Mouse (Mus musculus): ENCODE results near the gene Aff3. TPM values are rescaled to one million over a fixed set of nuclear protein-coding genes. Genes with fewer than 3 reads are reported as not detected.

Gene Aff3
- polyA plus RNA-seq, 1 experiment from 2014 or later, result 1.9 TPM

DNA sequence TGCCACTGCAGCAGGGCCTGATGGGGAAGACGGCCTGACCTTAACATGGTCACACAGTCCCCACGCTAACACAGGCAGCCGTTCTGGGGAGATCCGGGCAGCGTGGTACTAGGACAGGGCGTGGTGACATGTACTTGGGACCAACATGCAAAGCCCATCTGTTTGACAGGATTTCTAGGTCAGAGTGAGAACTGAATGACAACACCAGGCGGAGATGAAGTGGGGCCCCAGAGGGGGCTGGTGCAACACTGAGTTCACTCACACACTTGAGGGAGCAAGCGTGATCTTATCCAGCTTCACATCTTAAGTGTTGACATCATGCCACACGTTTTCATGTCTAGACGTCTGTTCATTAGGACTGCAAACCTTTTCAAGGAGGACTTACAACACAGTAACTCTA, 265.5 kb downstream of the Aff3 start:
- H3K36me3 ChIP-seq (ENCODE audit: control insufficient read depth, insufficient read depth, low read length), result no peaks in the 10 kb centered on the region
- H3K4me1 ChIP-seq (replicated peaks; ENCODE audit: control insufficient read depth, insufficient read depth), result no peaks in the 10 kb centered on the region
- H3K4me2 ChIP-seq (replicated peaks; ENCODE audit: low read depth), result no peak overlapping the region
- no peak for DNase-seq (ENCODE audit: low spot score)
- no peaks in the 10 kb centered on the region for H3K27me3 ChIP-seq (ENCODE audit: control insufficient read depth, insufficient read depth, low read length)
- no peak overlapping the region for H3K4me3 ChIP-seq (ENCODE audit: low read depth, low read length)
- TF ChIP-seq EP300 (optimal IDR thresholded peaks at IDR 0.05), result no peak
- TF ChIP-seq CTCF (IDR thresholded peaks at IDR 0.05; ENCODE audit: low read depth), result no peak
- WGBS, result 84% methylated on average over 10 of the region's 10 CpGs
- ATAC-seq (ENCODE audit: low FRiP score, low TSS enrichment), result no peak
- H3K27ac ChIP-seq (replicated peaks), result no peak overlapping the region
- no peak overlapping the region for H3K9ac ChIP-seq (ENCODE audit: low read length)
- H3K9me3 ChIP-seq (ENCODE audit: control insufficient read depth, low read length), result no peaks in the 10 kb centered on the region

DNA sequence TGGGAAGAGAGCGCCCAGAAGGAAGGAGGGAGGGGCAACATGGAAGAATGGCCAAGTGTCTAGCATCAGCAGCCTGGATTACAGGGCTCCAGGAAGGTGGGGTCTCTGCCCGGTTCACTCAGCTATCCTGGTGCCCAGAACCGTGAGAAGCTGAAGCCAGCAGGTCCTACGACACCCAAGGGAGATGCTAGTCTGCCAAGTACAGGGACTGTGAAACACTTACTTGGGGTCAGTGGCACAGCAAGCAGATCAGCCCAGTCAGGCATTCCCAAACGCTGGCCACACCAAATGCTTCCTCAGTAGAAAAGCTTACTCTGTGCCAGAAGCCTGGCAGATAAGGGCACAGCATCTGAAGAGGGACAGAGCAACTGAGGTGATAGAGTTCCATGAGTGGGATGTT, 266.2 kb downstream of the Aff3 start:
- WGBS, result 59% methylated on average over 5 of the region's 5 CpGs

DNA sequence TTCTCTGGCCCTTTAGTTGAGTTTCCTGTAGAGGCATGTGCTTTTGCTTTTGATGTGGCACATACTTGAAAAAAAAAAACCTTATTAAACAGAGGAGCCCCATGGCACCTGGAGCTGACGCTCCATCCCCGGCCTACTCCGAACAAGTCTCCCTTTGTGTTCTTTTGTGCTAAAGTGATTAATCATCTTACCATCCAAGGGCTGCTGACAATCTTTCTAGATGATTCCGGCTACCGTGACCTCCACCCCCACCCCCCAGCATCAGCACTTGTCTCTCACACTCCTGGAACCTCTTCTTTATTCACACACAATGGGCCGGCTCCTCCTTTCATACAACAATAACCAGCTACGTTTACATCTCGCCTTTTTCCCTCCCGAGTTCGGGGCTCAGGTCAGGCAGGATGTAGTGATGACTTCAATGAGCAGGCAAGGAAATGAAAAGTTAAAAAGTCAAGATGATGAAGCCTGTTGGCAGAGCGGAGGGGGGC, 269.5 kb downstream of the Aff3 start:
- Histone ChIP-seq H3K4me3 (ENCODE audit: low read depth, low read length) (no peak overlapping the region), H3K4me1 (replicated peaks; ENCODE audit: control insufficient read depth, insufficient read depth) (no peaks in the 10 kb centered on the region), H3K9ac (ENCODE audit: low read length) (no peak overlapping the region), H3K4me2 (replicated peaks; ENCODE audit: low read depth) (no peak overlapping the region), H3K27me3 (ENCODE audit: control insufficient read depth, insufficient read depth, low read length) (no peaks in the 10 kb centered on the region), H3K36me3 (ENCODE audit: control insufficient read depth, insufficient read depth, low read length) (no peaks in the 10 kb centered on the region), H3K27ac (replicated peaks) (no peak overlapping the region), H3K9me3 (ENCODE audit: control insufficient read depth, low read length) (no peaks in the 10 kb centered on the region)
- 46% methylated on average over 11 of the region's 11 CpGs for WGBS
- no peak for TF ChIP-seq CTCF (IDR thresholded peaks at IDR 0.05; ENCODE audit: low read depth)
- no peak for TF ChIP-seq EP300 (optimal IDR thresholded peaks at IDR 0.05)
- ATAC-seq (ENCODE audit: low FRiP score, low TSS enrichment) (no peak), DNase-seq (ENCODE audit: low spot score) (no peak)

More for the DNA sequence above, 266.2 kb downstream of the Aff3 start:
- H3K4me3 ChIP-seq (ENCODE audit: low read depth, low read length), result no peak overlapping the region
- no peaks in the 10 kb centered on the region for H3K36me3 ChIP-seq (ENCODE audit: control insufficient read depth, insufficient read depth, low read length)
- H3K9ac ChIP-seq (ENCODE audit: low read length), result no peak overlapping the region
- ATAC-seq (ENCODE audit: low FRiP score, low TSS enrichment) (no peak), DNase-seq (ENCODE audit: low spot score) (no peak)
- no peak for TF ChIP-seq CTCF (IDR thresholded peaks at IDR 0.05; ENCODE audit: low read depth)
- no peak for TF ChIP-seq EP300 (optimal IDR thresholded peaks at IDR 0.05)
- H3K4me1 ChIP-seq (replicated peaks; ENCODE audit: control insufficient read depth, insufficient read depth), result no peaks in the 10 kb centered on the region
- no peaks in the 10 kb centered on the region for H3K9me3 ChIP-seq (ENCODE audit: control insufficient read depth, low read length)
- no peak overlapping the region for H3K4me2 ChIP-seq (replicated peaks; ENCODE audit: low read depth)
- no peaks in the 10 kb centered on the region for H3K27me3 ChIP-seq (ENCODE audit: control insufficient read depth, insufficient read depth, low read length)
- no peak overlapping the region for H3K27ac ChIP-seq (replicated peaks)

DNA sequence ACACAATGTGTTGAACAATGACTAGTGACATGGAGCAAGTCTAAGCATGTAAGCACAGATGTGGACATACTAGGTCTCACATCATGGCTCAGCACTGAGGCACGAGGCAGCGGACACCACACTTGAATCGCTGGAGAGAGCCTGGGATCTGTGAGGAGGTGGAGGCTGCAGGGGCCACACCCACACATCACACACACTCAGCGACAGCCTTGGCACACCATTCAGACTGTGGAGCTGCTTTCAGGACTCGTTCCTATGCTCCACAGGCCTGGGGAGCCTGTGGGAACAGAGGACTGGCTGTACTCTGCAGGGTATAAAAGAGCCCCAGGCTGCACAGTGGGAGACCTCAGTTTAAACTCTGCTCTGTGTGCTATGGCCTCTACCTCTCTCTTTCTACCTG, 270.3 kb downstream of the Aff3 start:
- no peak for TF ChIP-seq EP300 (optimal IDR thresholded peaks at IDR 0.05)
- TF ChIP-seq CTCF (IDR thresholded peaks at IDR 0.05; ENCODE audit: low read depth), result no peak
- H3K27me3 ChIP-seq (ENCODE audit: control insufficient read depth, insufficient read depth, low read length), result no peaks in the 10 kb centered on the region
- DNase-seq (ENCODE audit: low spot score) (no peak), ATAC-seq (ENCODE audit: low FRiP score, low TSS enrichment) (no peak)
- H3K4me1 ChIP-seq (replicated peaks; ENCODE audit: control insufficient read depth, insufficient read depth), result no peaks in the 10 kb centered on the region
- 30% methylated on average over 5 of the region's 5 CpGs for WGBS
- no peak overlapping the region for H3K4me3 ChIP-seq (ENCODE audit: low read depth, low read length)
- H3K9ac ChIP-seq (ENCODE audit: low read length), result no peak overlapping the region
- H3K9me3 ChIP-seq (ENCODE audit: control insufficient read depth, low read length), result no peaks in the 10 kb centered on the region
- H3K36me3 ChIP-seq (ENCODE audit: control insufficient read depth, insufficient read depth, low read length), result no peaks in the 10 kb centered on the region
- no peak overlapping the region for H3K4me2 ChIP-seq (replicated peaks; ENCODE audit: low read depth)
- H3K27ac ChIP-seq (replicated peaks), result no peak overlapping the region

DNA sequence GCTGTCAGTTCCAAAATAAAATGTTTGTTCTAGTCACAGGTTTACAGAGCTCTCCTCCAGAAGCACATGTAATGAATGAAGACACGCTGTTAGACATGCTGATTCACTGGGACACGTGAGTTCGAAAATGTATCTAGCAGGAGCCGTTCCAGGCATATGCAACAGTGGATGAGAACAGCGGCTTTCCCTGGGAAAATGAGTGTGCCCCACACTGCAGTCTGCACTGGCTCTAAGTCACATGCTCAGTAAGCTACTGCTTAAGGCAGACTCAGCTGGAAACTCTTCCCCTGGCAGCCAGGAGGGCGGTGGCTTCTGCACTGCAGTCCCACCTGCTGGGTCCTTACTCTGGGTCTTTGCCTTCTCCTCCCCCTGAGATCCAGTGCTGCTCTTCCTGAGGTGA, 271.2 kb downstream of the Aff3 start:
- H3K9me3 ChIP-seq (ENCODE audit: control insufficient read depth, low read length), result no peaks in the 10 kb centered on the region
- no peaks in the 10 kb centered on the region for H3K36me3 ChIP-seq (ENCODE audit: control insufficient read depth, insufficient read depth, low read length)
- ATAC-seq (ENCODE audit: low FRiP score, low TSS enrichment) (0 out of 2 replicates have a peak, but pooled peaks have one; percentile 24), DNase-seq (ENCODE audit: low spot score) (no peak)
- H3K4me1 ChIP-seq (replicated peaks; ENCODE audit: control insufficient read depth, insufficient read depth), result no peaks in the 10 kb centered on the region
- no peaks in the 10 kb centered on the region for H3K27me3 ChIP-seq (ENCODE audit: control insufficient read depth, insufficient read depth, low read length)
- TF ChIP-seq EP300 (optimal IDR thresholded peaks at IDR 0.05) (no peak), CTCF (IDR thresholded peaks at IDR 0.05; ENCODE audit: low read depth) (no peak)
- 26% methylated on average over 6 of the region's 6 CpGs for WGBS
- H3K27ac ChIP-seq (replicated peaks), result no peak overlapping the region
- H3K9ac ChIP-seq (ENCODE audit: low read length), result no peak overlapping the region
- H3K4me3 ChIP-seq (ENCODE audit: low read depth, low read length), result no peak overlapping the region
- no peak overlapping the region for H3K4me2 ChIP-seq (replicated peaks; ENCODE audit: low read depth)

DNA sequence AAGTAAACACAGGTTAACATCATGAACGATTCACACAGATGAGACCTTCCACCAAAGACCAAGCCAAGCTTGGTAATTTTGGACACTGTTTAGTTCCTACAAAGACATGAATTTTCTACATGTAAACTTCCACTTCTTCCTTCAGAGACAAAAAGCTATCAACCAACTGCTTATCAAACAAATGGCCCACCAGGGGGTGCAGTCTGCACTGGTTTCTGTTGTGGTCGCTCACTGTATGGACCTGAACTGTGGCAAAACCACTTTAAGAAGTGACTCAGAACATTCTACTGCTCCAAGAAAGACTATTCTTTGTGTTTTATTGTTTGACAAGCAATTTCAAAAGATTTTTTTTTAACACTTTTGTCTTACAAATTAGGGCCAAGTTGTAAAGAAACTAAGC, 271.8 kb downstream of the Aff3 start:
- no peak for ATAC-seq (ENCODE audit: low FRiP score, low TSS enrichment)
- Histone ChIP-seq H3K27ac (replicated peaks) (no peak overlapping the region), H3K36me3 (ENCODE audit: control insufficient read depth, insufficient read depth, low read length) (no peaks in the 10 kb centered on the region), H3K4me2 (replicated peaks; ENCODE audit: low read depth) (no peak overlapping the region), H3K4me1 (replicated peaks; ENCODE audit: control insufficient read depth, insufficient read depth) (no peaks in the 10 kb centered on the region), H3K9me3 (ENCODE audit: control insufficient read depth, low read length) (no peaks in the 10 kb centered on the region), H3K27me3 (ENCODE audit: control insufficient read depth, insufficient read depth, low read length) (no peaks in the 10 kb centered on the region), H3K4me3 (ENCODE audit: low read depth, low read length) (no peak overlapping the region), H3K9ac (ENCODE audit: low read length) (no peak overlapping the region)
- peak; percentile 82 for TF ChIP-seq CTCF (IDR thresholded peaks at IDR 0.05; ENCODE audit: low read depth)
- TF ChIP-seq EP300 (optimal IDR thresholded peaks at IDR 0.05), result no peak
- WGBS, result 27% methylated on average over 2 of the region's 2 CpGs
- peak; percentile 63 for DNase-seq (ENCODE audit: low spot score)

Data from stomach, postnatal 0 days (tissue).